Mouse (Mus musculus): ENCODE results near the gene Nudt14. TPM values are rescaled to one million over a fixed set of nuclear protein-coding genes. Genes with fewer than 3 reads are reported as not detected.
A peak's percentile ranks its signal among the peaks of the same experiment; 100 is the strongest.

Nudt14 gene
- polyA plus RNA-seq, 1 experiment from 2014 or later, result 90.6 TPM

- Histone ChIP-seq H3K9ac (ENCODE audit: low read depth, low read length) (no peak overlapping the region), H3K36me3 (ENCODE audit: control insufficient read depth, insufficient read depth) (no peaks in the 10 kb centered on the region), H3K4me3 (ENCODE audit: low read depth, low read length) (no peak overlapping the region), H3K4me1 (replicated peaks; ENCODE audit: control insufficient read depth, insufficient read depth, low read length) (no peaks in the 10 kb centered on the region), H3K27me3 (replicated peaks; ENCODE audit: control insufficient read depth, insufficient read depth, low read length) (0 out of 2 replicates have a peak, but pooled peaks cover 4% of the 10 kb centered on the region), H3K4me2 (replicated peaks; ENCODE audit: low read depth) (no peak overlapping the region), H3K27ac (ENCODE audit: low read depth, low read length) (no peak overlapping the region), H3K9me3 (ENCODE audit: control insufficient read depth) (no peaks in the 10 kb centered on the region)
- no peak for TF ChIP-seq CTCF (IDR thresholded peaks at IDR 0.05; ENCODE audit: low read depth)
- no peak for ATAC-seq
- 67% methylated on average over 4 of the region's 4 CpGs for WGBS
These were observed 43.0 kb downstream of the Nudt14 start for GRCm38 (mm10) chr12:112898960-112899359.

- Histone ChIP-seq H3K4me1 (replicated peaks; ENCODE audit: control insufficient read depth, insufficient read depth, low read length) (no peaks in the 10 kb centered on the region), H3K4me3 (ENCODE audit: low read depth, low read length) (no peak overlapping the region), H3K4me2 (replicated peaks; ENCODE audit: low read depth) (no peak overlapping the region), H3K27me3 (replicated peaks; ENCODE audit: control insufficient read depth, insufficient read depth, low read length) (0 out of 2 replicates have a peak, but pooled peaks cover 4% of the 10 kb centered on the region), H3K9me3 (ENCODE audit: control insufficient read depth) (no peaks in the 10 kb centered on the region), H3K9ac (ENCODE audit: low read depth, low read length) (no peak overlapping the region), H3K27ac (ENCODE audit: low read depth, low read length) (no peak overlapping the region), H3K36me3 (ENCODE audit: control insufficient read depth, insufficient read depth) (no peaks in the 10 kb centered on the region)
- 52% methylated on average over 12 of the region's 12 CpGs for WGBS
- ATAC-seq, result no peak
- no peak for TF ChIP-seq CTCF (IDR thresholded peaks at IDR 0.05; ENCODE audit: low read depth)
These were observed 43.6 kb downstream of the Nudt14 start for GRCm38 (mm10) chr12:112898351-112898750.

- Histone ChIP-seq H3K4me3 (ENCODE audit: low read depth, low read length) (no peak overlapping the region), H3K4me2 (replicated peaks; ENCODE audit: low read depth) (no peak overlapping the region; the same call in 1 of the 2 replicates), H3K27me3 (replicated peaks; ENCODE audit: control insufficient read depth, insufficient read depth, low read length) (0 out of 2 replicates have a peak, but pooled peaks cover 4% of the 10 kb centered on the region), H3K9ac (ENCODE audit: low read depth, low read length) (no peak overlapping the region), H3K36me3 (ENCODE audit: control insufficient read depth, insufficient read depth) (no peaks in the 10 kb centered on the region), H3K9me3 (ENCODE audit: control insufficient read depth) (no peaks in the 10 kb centered on the region), H3K4me1 (replicated peaks; ENCODE audit: control insufficient read depth, insufficient read depth, low read length) (no peaks in the 10 kb centered on the region), H3K27ac (ENCODE audit: low read depth, low read length) (no peak overlapping the region)
- TF ChIP-seq CTCF (IDR thresholded peaks at IDR 0.05; ENCODE audit: low read depth), result no peak
- WGBS, result 17% methylated on average over 16 of the region's 16 CpGs
- ATAC-seq, result peak; percentile 84
These were observed 44.3 kb downstream of the Nudt14 start for GRCm38 (mm10) chr12:112897522-112898212.

GRCm38 (mm10) chr12:112894969-112895368, 47.0 kb downstream of the Nudt14 start:
- 0 out of 2 replicates have a peak overlapping the region, but pooled peaks have one; percentile 21 for H3K27ac ChIP-seq (ENCODE audit: low read depth, low read length)
- ATAC-seq, result no peak
- no peak overlapping the region for H3K4me2 ChIP-seq (replicated peaks; ENCODE audit: low read depth)
- 54% methylated on average over 4 of the region's 4 CpGs for WGBS
- H3K27me3 ChIP-seq (replicated peaks; ENCODE audit: control insufficient read depth, insufficient read depth, low read length), result 0 out of 2 replicates have a peak, but pooled peaks cover 4% of the 10 kb centered on the region
- no peaks in the 10 kb centered on the region for H3K9me3 ChIP-seq (ENCODE audit: control insufficient read depth)
- no peak overlapping the region for H3K9ac ChIP-seq (ENCODE audit: low read depth, low read length)
- H3K4me3 ChIP-seq (ENCODE audit: low read depth, low read length), result no peak overlapping the region
- no peaks in the 10 kb centered on the region for H3K4me1 ChIP-seq (replicated peaks; ENCODE audit: control insufficient read depth, insufficient read depth, low read length)
- H3K36me3 ChIP-seq (ENCODE audit: control insufficient read depth, insufficient read depth), result no peaks in the 10 kb centered on the region
- TF ChIP-seq CTCF (IDR thresholded peaks at IDR 0.05; ENCODE audit: low read depth), result no peak

- no peak overlapping the region for H3K27ac ChIP-seq (ENCODE audit: low read depth, low read length)
- 0 out of 2 replicates have a peak, but pooled peaks cover 4% of the 10 kb centered on the region for H3K27me3 ChIP-seq (replicated peaks; ENCODE audit: control insufficient read depth, insufficient read depth, low read length)
- no peaks in the 10 kb centered on the region for H3K9me3 ChIP-seq (ENCODE audit: control insufficient read depth)
- no peak overlapping the region for H3K4me2 ChIP-seq (replicated peaks; ENCODE audit: low read depth)
- WGBS, result 76% methylated on average over 11 of the region's 11 CpGs
- TF ChIP-seq CTCF (IDR thresholded peaks at IDR 0.05; ENCODE audit: low read depth), result no peak
- ATAC-seq, result no peak
- no peaks in the 10 kb centered on the region for H3K36me3 ChIP-seq (ENCODE audit: control insufficient read depth, insufficient read depth)
- H3K9ac ChIP-seq (ENCODE audit: low read depth, low read length), result no peak overlapping the region
- H3K4me3 ChIP-seq (ENCODE audit: low read depth, low read length), result no peak overlapping the region
- H3K4me1 ChIP-seq (replicated peaks; ENCODE audit: control insufficient read depth, insufficient read depth, low read length), result no peaks in the 10 kb centered on the region
These were observed 47.5 kb downstream of the Nudt14 start for GRCm38 (mm10) chr12:112894303-112894884.

- WGBS, result 49% methylated on average over 7 of the region's 7 CpGs
- Histone ChIP-seq H3K27ac (ENCODE audit: low read depth, low read length) (no peak overlapping the region), H3K4me3 (ENCODE audit: low read depth, low read length) (no peak overlapping the region), H3K27me3 (replicated peaks; ENCODE audit: control insufficient read depth, insufficient read depth, low read length) (no peaks in the 10 kb centered on the region), H3K36me3 (ENCODE audit: control insufficient read depth, insufficient read depth) (no peaks in the 10 kb centered on the region), H3K9ac (ENCODE audit: low read depth, low read length) (no peak overlapping the region), H3K4me1 (replicated peaks; ENCODE audit: control insufficient read depth, insufficient read depth, low read length) (no peaks in the 10 kb centered on the region), H3K9me3 (ENCODE audit: control insufficient read depth) (no peaks in the 10 kb centered on the region), H3K4me2 (replicated peaks; ENCODE audit: low read depth) (no peak overlapping the region)
- TF ChIP-seq CTCF (IDR thresholded peaks at IDR 0.05; ENCODE audit: low read depth), result no peak
- ATAC-seq, result no peak
These were observed 56.5 kb downstream of the Nudt14 start for GRCm38 (mm10) chr12:112885465-112885864.

Small RNA genes within 50 kb of the gene (microRNA-seq; reads per million reads assigned to microRNA genes)
- not detected for gene Mir6941

Other genes starting within 250 kb of the Nudt14 start
- gene Cep170b, start 221.7 kb downstream of the Nudt14 start, polyA plus RNA-seq (2015; fragmentation: Nextera tagmentation; extraction: Ambion mirVana), result 12.7 and 13.4 TPM in 2 replicates
- 6.7 and 6.9 TPM in 2 replicates for gene Pld4, start 181.5 kb downstream of the Nudt14 start, polyA plus RNA-seq (2015; fragmentation: Nextera tagmentation; extraction: Ambion mirVana)
- gene Ahnak2, start 139.5 kb downstream of the Nudt14 start, polyA plus RNA-seq (2015; fragmentation: Nextera tagmentation; extraction: Ambion mirVana), result 1.6 TPM in 2 replicates
- 3.6 TPM in 2 replicates for gene Clba1, start 133.2 kb downstream of the Nudt14 start, polyA plus RNA-seq (2015; fragmentation: Nextera tagmentation; extraction: Ambion mirVana)
- 22.6 and 24.1 TPM in 2 replicates for gene Cdca4, start 112.7 kb downstream of the Nudt14 start, polyA plus RNA-seq (2015; fragmentation: Nextera tagmentation; extraction: Ambion mirVana)
- gene Gpr132, start 73.9 kb downstream of the Nudt14 start, polyA plus RNA-seq (2015; fragmentation: Nextera tagmentation; extraction: Ambion mirVana), result 0.25 and 0.30 TPM in 2 replicates
- gene Jag2, start 12.3 kb downstream of the Nudt14 start, polyA plus RNA-seq (2015; fragmentation: Nextera tagmentation; extraction: Ambion mirVana), result 1.4 and 1.6 TPM in 2 replicates
- 13.1 and 13.3 TPM in 2 replicates for gene Btbd6, start 34.4 kb upstream of the Nudt14 start, polyA plus RNA-seq (2015; fragmentation: Nextera tagmentation; extraction: Ambion mirVana)
- gene Brf1, start 58.6 kb upstream of the Nudt14 start, polyA plus RNA-seq (2015; fragmentation: Nextera tagmentation; extraction: Ambion mirVana), result 17.9 and 21.3 TPM in 2 replicates
- 5.1 and 5.2 TPM in 2 replicates for gene Pacs2, start 72.4 kb upstream of the Nudt14 start, polyA plus RNA-seq (2015; fragmentation: Nextera tagmentation; extraction: Ambion mirVana)
- gene Tex22, start 132.4 kb upstream of the Nudt14 start, polyA plus RNA-seq (2015; fragmentation: Nextera tagmentation; extraction: Ambion mirVana), result not detected in 2 replicates
- gene Mta1, start 156.2 kb upstream of the Nudt14 start, polyA plus RNA-seq (2015; fragmentation: Nextera tagmentation; extraction: Ambion mirVana), result 4.9 and 5.6 TPM in 2 replicates
- 90.4 and 96.8 TPM in 2 replicates for gene Crip2, start 198.1 kb upstream of the Nudt14 start, polyA plus RNA-seq (2015; fragmentation: Nextera tagmentation; extraction: Ambion mirVana)
- gene Crip1, start 204.2 kb upstream of the Nudt14 start, polyA plus RNA-seq (2015; fragmentation: Nextera tagmentation; extraction: Ambion mirVana), result 1,918 and 1,992 TPM in 2 replicates
- 5.5 and 6.8 TPM in 2 replicates for gene Tedc1, start 214.3 kb upstream of the Nudt14 start, polyA plus RNA-seq (2015; fragmentation: Nextera tagmentation; extraction: Ambion mirVana)
- 3.4 and 3.5 TPM in 2 replicates for gene Tmem121, start 243.8 kb upstream of the Nudt14 start, polyA plus RNA-seq (2015; fragmentation: Nextera tagmentation; extraction: Ambion mirVana)